Mouse (Mus musculus) thymus, postnatal 0 days (tissue): ENCODE data around the gene Tjap1. TPM values are rescaled to one million over a fixed set of nuclear protein-coding genes. Genes with fewer than 3 reads are reported as not detected.

Source experiments
- DNase-seq: peaks from one replicate; pipeline ENCODE4 v3.0.0-alpha.2; 2015; ENCODE audit warnings: low spot score
- polyA plus RNA-seq: library from polyadenylated mRNA; unstranded; fragments of >200 nt; fragmentation: Nextera tagmentation; extraction: Ambion mirVana; gene quantifications from 2 replicates; pipeline ENCODE4 v1.2.1, GENCODE M21; 2015

Gene Tjap1
- polyA plus RNA-seq = 26.8 and 27.6 TPM in 2 replicates

- peak; percentile 83 for DNase-seq
These were observed at the start of gene Tjap1 for GRCm38 (mm10) chr17:46282483-46283123. Gene Tjap1, minus strand, starts transcription at chr17:46283026.

- no peak for DNase-seq
These were observed 45.9 kb upstream of the Tjap1 start for GRCm38 (mm10) chr17:46328723-46329122.

GRCm38 (mm10) chr17:46327906-46328534, 45.2 kb upstream of the Tjap1 start, which contains the start of gene Abcc10:
Gene Abcc10, minus strand, starts transcription at chr17:46328352.
- peak; percentile 99 for DNase-seq

- no peak for DNase-seq
These were observed 44.6 kb upstream of the Tjap1 start for GRCm38 (mm10) chr17:46327413-46327905.

- no peak for DNase-seq
These were observed 39.4 kb upstream of the Tjap1 start for GRCm38 (mm10) chr17:46322046-46322823.

GRCm38 (mm10) chr17:46320492-46320891, 37.7 kb upstream of the Tjap1 start:
- no peak for DNase-seq

- no peak for DNase-seq
These were observed 33.0 kb upstream of the Tjap1 start for GRCm38 (mm10) chr17:46315813-46316212.

GRCm38 (mm10) chr17:46313135-46313715, 30.4 kb upstream of the Tjap1 start:
- no peak for DNase-seq

GRCm38 (mm10) chr17:46310515-46310914, 27.7 kb upstream of the Tjap1 start:
- DNase-seq = no peak

- no peak for DNase-seq
These were observed 27.0 kb upstream of the Tjap1 start for GRCm38 (mm10) chr17:46309835-46310234.

- no peak for DNase-seq
These were observed 24.1 kb upstream of the Tjap1 start for GRCm38 (mm10) chr17:46306956-46307355.

GRCm38 (mm10) chr17:46304184-46304583, 21.4 kb upstream of the Tjap1 start:
- no peak for DNase-seq

GRCm38 (mm10) chr17:46301892-46302291, 19.1 kb upstream of the Tjap1 start:
- no peak for DNase-seq

- DNase-seq = peak; percentile 76
These were observed 15.5 kb upstream of the Tjap1 start for GRCm38 (mm10) chr17:46298220-46298913.

- DNase-seq = no peak
These were observed 14.8 kb upstream of the Tjap1 start, which contains the start of gene Dlk2 for GRCm38 (mm10) chr17:46297364-46298219. Gene Dlk2, plus strand, starts transcription at chr17:46297421.

- DNase-seq = no peak
These were observed 14.2 kb upstream of the Tjap1 start for GRCm38 (mm10) chr17:46297028-46297363.

- DNase-seq = no peak
These were observed 13.8 kb upstream of the Tjap1 start for GRCm38 (mm10) chr17:46296601-46297000.

GRCm38 (mm10) chr17:46287678-46288095, 4.9 kb upstream of the Tjap1 start:
- DNase-seq = peak; percentile 32

GRCm38 (mm10) chr17:46285407-46285806, 2.6 kb upstream of the Tjap1 start:
- DNase-seq = no peak

GRCm38 (mm10) chr17:46284653-46285052, 1.8 kb upstream of the Tjap1 start:
- no peak for DNase-seq
